Comparison of ENCODE assay signal across 8 mouse cellular contexts in the genomic region with DNA sequence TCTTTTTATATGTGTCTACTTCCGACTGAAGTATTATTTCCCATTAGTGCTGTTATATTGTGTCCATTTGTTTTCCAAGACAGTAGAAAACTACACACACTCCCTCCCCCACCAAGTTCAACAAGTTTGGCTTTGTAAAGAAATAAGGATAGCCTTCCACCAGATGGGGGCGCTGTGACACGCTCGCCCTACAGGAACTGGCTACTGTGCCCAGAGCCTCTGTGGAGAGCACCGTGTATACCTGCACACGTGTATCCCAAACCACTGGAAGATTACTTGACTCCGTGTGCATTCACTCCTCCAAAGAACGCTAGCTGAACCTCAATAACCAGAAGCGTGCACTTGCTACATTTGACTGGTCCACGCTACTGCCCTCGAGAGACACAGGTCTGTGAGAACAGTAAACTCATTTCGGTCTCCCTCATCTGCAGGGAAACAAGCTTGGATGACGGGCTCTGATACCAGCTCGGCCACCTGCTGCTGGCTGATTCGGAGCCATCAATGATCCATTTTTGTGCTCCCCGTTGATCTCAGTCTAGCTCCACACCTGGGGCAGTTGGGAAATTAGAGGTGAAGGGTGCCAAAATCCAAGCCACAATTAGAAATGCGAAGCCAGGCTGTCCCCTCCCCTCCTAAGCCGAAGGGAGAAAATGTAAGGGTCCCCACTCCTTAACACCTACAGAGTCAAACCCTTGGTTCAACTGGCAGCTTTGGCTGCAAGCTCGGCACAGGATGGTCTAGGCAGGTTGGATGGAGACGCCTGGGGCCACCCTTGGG. TPM values are rescaled to one million over a fixed set of nuclear protein-coding genes. Genes with fewer than 3 reads are reported as not detected.
DNase-seq lines count a peak whose midpoint lies in the region; ATAC-seq and TF ChIP-seq lines count a peak whose summit lies in the region.

A gene (plus strand): TSS at position 224 of the 777 bp plus-strand sequence.

- peak within 1 kb of the TSS; percentile 62 for H3K4me2 ChIP-seq in hindbrain, postnatal 0 days (ENCODE audit: low read depth, low read length)
- peak within 1 kb of the TSS; percentile 85 for H3K4me2 ChIP-seq in liver, embryonic 11.5 days
- H3K4me2 ChIP-seq in myocyte (ENCODE audit: low read depth), result peak within 1 kb of the TSS; percentile 99

- H3K9me3 ChIP-seq in hindbrain, postnatal 0 days (ENCODE audit: low read length), result no peaks in the 10 kb centered on the region
- H3K9me3 ChIP-seq in liver, embryonic 11.5 days (ENCODE audit: control insufficient read depth, low read length), result no peaks in the 10 kb centered on the region

- DNase-seq in right cerebral cortex, postnatal 14 days, result peak; percentile 67
- DNase-seq in right cerebral cortex, postnatal 25 days, result no peak
- peak; percentile 61 to 79 for DNase-seq in cerebellum, postnatal 25 days
- DNase-seq in gastrocnemius, postnatal 10 days, result peak; percentile 80
- peak; percentile 84 for DNase-seq in hindbrain, postnatal 0 days (ENCODE audit: low spot score)
- peak; percentile 79 for DNase-seq in liver, embryonic 11.5 days (ENCODE audit: low spot score)
- DNase-seq in testis, postnatal 10 days (ENCODE audit: low spot score), result peak; percentile 90

- H3K79me2 ChIP-seq in myocyte (ENCODE audit: control insufficient read depth, insufficient read depth), result peaks cover 4% of the 10 kb centered on the region

- TF ChIP-seq POLR2A in myocyte (IDR thresholded peaks at IDR 0.05; ENCODE audit: insufficient read length, low read depth), result no peak

- H3K4me1 ChIP-seq in hindbrain, postnatal 0 days (ENCODE audit: insufficient read depth, low read length), result no peaks in the 10 kb centered on the region; the same call in 1 of the 2 replicates
- H3K4me1 ChIP-seq in liver, embryonic 11.5 days (replicated peaks; ENCODE audit: control insufficient read depth, insufficient read depth, low read length), result peaks cover 19% of the 10 kb centered on the region

- H3K27me3 ChIP-seq in hindbrain, postnatal 0 days (ENCODE audit: insufficient read depth, low read length), result no peaks in the 10 kb centered on the region
- 0 out of 2 replicates have a peak, but pooled peaks cover 2% of the 10 kb centered on the region for H3K27me3 ChIP-seq in liver, embryonic 11.5 days (replicated peaks; ENCODE audit: control insufficient read depth, insufficient read depth, low read length)
- H3K27me3 ChIP-seq in myocyte (ENCODE audit: control insufficient read depth, insufficient read depth, insufficient read length), result no peaks in the 10 kb centered on the region

- peak; percentile 80 for TF ChIP-seq CTCF in hindbrain, postnatal 0 days (IDR thresholded peaks at IDR 0.05; ENCODE audit: low read depth)

- H3K4me3 ChIP-seq in hindbrain, postnatal 0 days (ENCODE audit: low read length), result peak within 1 kb of the TSS; percentile 36
- H3K4me3 ChIP-seq in liver, embryonic 11.5 days (ENCODE audit: low read depth, low read length), result peak within 1 kb of the TSS; percentile 58
- peak within 1 kb of the TSS; percentile 64 for H3K4me3 ChIP-seq in myocyte

- no peak within 1 kb of the TSS for H3ac ChIP-seq in myocyte (ENCODE audit: control insufficient read depth, insufficient read length)

- peak within 1 kb of the TSS; percentile 48; the same call in 1 of the 2 replicates for H3K27ac ChIP-seq in hindbrain, postnatal 0 days
- H3K27ac ChIP-seq in liver, embryonic 11.5 days (ENCODE audit: low read depth, low read length), result peak within 1 kb of the TSS; percentile 85

- no peaks in the 10 kb centered on the region for H3K36me3 ChIP-seq in hindbrain, postnatal 0 days (ENCODE audit: insufficient read depth, low read length)
- no peaks in the 10 kb centered on the region for H3K36me3 ChIP-seq in liver, embryonic 11.5 days (ENCODE audit: control insufficient read depth, insufficient read depth, low read length)
- no peaks in the 10 kb centered on the region for H3K36me3 ChIP-seq in myocyte (ENCODE audit: control insufficient read depth, insufficient read depth)

- ATAC-seq in hindbrain, postnatal 0 days, result peak; percentile 67
- peak; percentile 69 for ATAC-seq in liver, embryonic 11.5 days (replicated peaks; ENCODE audit: low FRiP score)

- peak within 1 kb of the TSS; percentile 41 for H3K9ac ChIP-seq in hindbrain, postnatal 0 days (replicated peaks; ENCODE audit: low read length)
- peak within 1 kb of the TSS; percentile 71 for H3K9ac ChIP-seq in liver, embryonic 11.5 days (ENCODE audit: low read depth, low read length)

- WGBS in hindbrain, postnatal 0 days, result 2% methylated on average over 20 of the region's 20 CpGs
- WGBS in liver, embryonic 11.5 days, result under 1% methylated on average over 20 of the region's 20 CpGs

TF ChIP-seq in myocyte, 11 proteins besides CTCF, POLR2A, EP300 and RAD21:
- no peak for TF ChIP-seq MAX (IDR thresholded peaks at IDR 0.05; ENCODE audit: low read depth)
- TF ChIP-seq POLR2AphosphoS2 (IDR thresholded peaks at IDR 0.05; ENCODE audit: insufficient read length, low read depth), result no peak
- TF ChIP-seq TCF12 (IDR thresholded peaks at IDR 0.05; ENCODE audit: insufficient read depth, poor library complexity, severe bottlenecking), result no peak
- no peak for TF ChIP-seq MYOG (IDR thresholded peaks at IDR 0.05; ENCODE audit: control insufficient read depth in 1 of 3, insufficient read depth in 1 of 3, insufficient read length in 2 of 3, low read depth in 2 of 3)
- no peak for TF ChIP-seq E2F4 (IDR thresholded peaks at IDR 0.05; ENCODE audit: insufficient read depth)
- no peak for TF ChIP-seq TCF3 (IDR thresholded peaks at IDR 0.05; ENCODE audit: insufficient read length, low read depth)

RNA-seq across cellular contexts. Expression of the gene that starts here (rescaled TPM):
- 10 to 100 TPM in 1 of 2 experiments, 1 to 10 TPM in 1; 7.5 to 11.8 TPM for total RNA-seq in gastrocnemius, postnatal 10 days (2021)
- total RNA-seq in hindbrain, postnatal 0 days (2014; rRNA removed), result 3.5 and 5.3 TPM in 2 replicates
- polyA plus RNA-seq in hindbrain, postnatal 0 days (2015; fragmentation: Nextera tagmentation; extraction: Ambion mirVana), result 3.9 and 4.5 TPM in 2 replicates
- 72.8 and 76.7 TPM in 2 replicates for polyA plus RNA-seq in liver, embryonic 11.5 days (2014; fragmentation: Nextera tagmentation; extraction: Ambion mirVana)
- polyA plus RNA-seq in myocyte (2012; fragmentation: generic; extraction: Trizol), result 10.0 TPM
